Mouse (Mus musculus) cerebellum, adult 9-11 months (tissue): ENCODE results near the gene Dek.

Source experiments
- DNase-seq: peaks from one replicate; pipeline ENCODE4 v3.0.0; 2022

Dek gene

GRCm38 (mm10) chr13:47050009-47050408, 56.0 kb downstream of the Dek start:
- no peak for DNase-seq

GRCm38 (mm10) chr13:47047996-47048395, 58.0 kb downstream of the Dek start:
- no peak for DNase-seq

GRCm38 (mm10) chr13:47044617-47044947, 61.4 kb downstream of the Dek start, which contains the start of gene Tpmt:
Tpmt (minus strand) TSS chr13:47044737.
- DNase-seq, result no peak

- no peak for DNase-seq
These were observed 62.0 kb downstream of the Dek start for GRCm38 (mm10) chr13:47043833-47044616.

DNA sequence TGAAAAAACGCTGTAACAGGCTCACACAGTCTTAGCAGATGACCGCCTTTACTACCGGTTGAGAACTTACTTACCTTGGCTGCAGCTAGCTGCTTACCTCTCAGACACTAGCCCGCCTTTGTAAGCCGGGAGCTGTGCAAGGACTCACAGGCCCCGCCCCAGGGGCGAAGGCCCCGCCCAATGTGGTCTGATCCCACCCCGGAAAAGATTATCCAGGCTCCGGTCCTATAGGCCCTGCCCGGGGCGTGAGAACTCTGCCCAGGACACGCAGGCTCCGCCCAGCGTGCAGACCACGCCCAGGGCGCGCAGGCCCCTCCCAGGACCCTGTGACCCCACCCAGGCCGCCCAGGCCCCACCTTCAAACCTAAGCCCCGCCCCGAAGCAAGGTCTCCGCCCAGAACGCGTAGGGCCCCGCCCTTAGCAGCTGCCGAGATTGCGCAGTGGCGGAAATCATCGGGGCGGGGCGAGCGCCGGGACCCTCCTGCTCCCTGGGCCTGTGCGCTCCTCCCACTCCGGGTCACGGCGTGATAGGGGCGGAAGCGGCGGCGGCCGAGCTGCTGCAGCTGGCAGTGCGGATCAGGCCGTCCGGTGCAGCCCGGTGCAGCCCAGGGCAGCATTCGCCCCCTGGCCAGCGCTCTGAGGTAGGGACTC, 62.8 kb downstream of the Dek start, which contains the start of gene Kdm1b:
Kdm1b (plus strand) TSS at position 470 of the 651 bp plus-strand sequence.
- peak; percentile 98 for DNase-seq

DNA sequence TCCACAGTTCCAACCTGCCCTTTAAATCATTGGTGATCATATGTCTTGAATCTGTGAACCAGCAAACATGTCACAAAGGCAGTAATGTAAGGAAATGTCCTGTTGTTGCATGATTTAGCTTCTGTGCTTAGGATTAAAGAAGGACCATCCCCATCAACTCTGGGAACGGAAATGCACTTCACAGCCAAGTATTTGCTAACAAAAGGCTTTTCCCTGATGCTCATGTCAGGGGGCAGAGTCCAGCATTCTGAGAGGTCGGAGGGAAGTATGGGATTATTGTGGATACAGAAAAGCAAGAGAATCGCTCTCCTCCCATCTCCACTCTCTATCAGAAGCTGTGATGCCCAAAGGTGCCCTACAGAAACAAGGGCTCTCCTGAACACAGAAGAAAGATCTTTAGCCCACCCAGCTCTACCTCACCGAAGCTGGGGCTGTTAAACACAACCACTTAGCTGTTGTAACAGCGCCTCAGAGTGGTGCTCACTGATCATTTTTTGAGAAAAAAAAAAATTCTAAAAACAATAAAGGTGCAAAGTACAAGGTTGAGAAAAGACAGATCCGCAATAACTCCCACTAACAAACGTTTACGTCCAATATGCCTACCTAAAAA, 63.9 kb downstream of the Dek start:
- peak; percentile 26 for DNase-seq

GRCm38 (mm10) chr13:47040061-47040460, 65.9 kb downstream of the Dek start:
- DNase-seq, result no peak

GRCm38 (mm10) chr13:47037946-47038345, 68.1 kb downstream of the Dek start:
- no peak for DNase-seq
